Mouse (Mus musculus) myocyte (in vitro differentiated cells): Measurements from ENCODE around the gene Tmem107.

Experiments used
- CEBPB ChIP-seq: IDR thresholded peaks from 2 replicates; pipeline ENCODE4 v1.6.1; 2011; ENCODE audit warnings: mild to moderate bottlenecking, moderate library complexity; ENCODE audit not compliant: poor library complexity, insufficient read depth, severe bottlenecking
- E2F4 ChIP-seq: IDR thresholded peaks from one replicate; pipeline ENCODE4 v1.6.1; 2011; ENCODE audit warnings: mild to moderate bottlenecking, control low read depth, moderate library complexity; ENCODE audit not compliant: insufficient read depth
- MAX ChIP-seq: IDR thresholded peaks from one replicate; pipeline ENCODE4 v1.6.1; 2011; ENCODE audit warnings: low read depth, mild to moderate bottlenecking, control low read depth
- MYOD1 ChIP-seq, 3 experiments: IDR thresholded peaks; one replicate each; pipeline ENCODE4 v1.6.1; 2011; ENCODE audit warnings: control low read depth in 2 of 3, low read depth in 2 of 3, mild to moderate bottlenecking in 2 of 3, moderate library complexity in 1 of 3; ENCODE audit not compliant: insufficient read length in 2 of 3, control insufficient read depth in 1 of 3
- MYOG ChIP-seq, 3 experiments: IDR thresholded peaks; one replicate each; pipeline ENCODE4 v1.6.1; 2011; ENCODE audit warnings: control low read depth in 2 of 3, low read depth in 2 of 3, mild to moderate bottlenecking in 2 of 3; ENCODE audit not compliant: insufficient read length in 2 of 3, control insufficient read depth in 1 of 3, insufficient read depth in 1 of 3
- POLR2A ChIP-seq: IDR thresholded peaks from one replicate; pipeline ENCODE4 v1.6.1; 2011; ENCODE audit warnings: low read depth, mild to moderate bottlenecking, control low read depth, moderate library complexity; ENCODE audit not compliant: insufficient read length
- REST ChIP-seq: IDR thresholded peaks from one replicate; pipeline ENCODE4 v1.6.1; 2011; ENCODE audit warnings: mild to moderate bottlenecking, control low read depth, moderate library complexity; ENCODE audit not compliant: insufficient read depth, insufficient read length
- SRF ChIP-seq: IDR thresholded peaks from one replicate; pipeline ENCODE4 v1.6.1; 2011; ENCODE audit warnings: low read depth; ENCODE audit not compliant: control insufficient read depth, insufficient read length
- TCF12 ChIP-seq: IDR thresholded peaks from one replicate; pipeline ENCODE4 v1.6.1; 2011; ENCODE audit warnings: mild to moderate bottlenecking, control low read depth; ENCODE audit not compliant: poor library complexity, insufficient read depth, severe bottlenecking
- TCF3 ChIP-seq: IDR thresholded peaks from one replicate; pipeline ENCODE4 v1.6.1; 2011; ENCODE audit warnings: low read depth, control low read depth; ENCODE audit not compliant: insufficient read length
- USF1 ChIP-seq: IDR thresholded peaks from one replicate; pipeline ENCODE4 v1.6.1; 2011; ENCODE audit warnings: low read depth, mild to moderate bottlenecking, control low read depth, moderate library complexity

GRCm38 (mm10) chr11:69061255-69061912, 9.2 kb upstream of the Tmem107 start:
- TF ChIP-seq MYOG (IDR thresholded peaks at IDR 0.05; ENCODE audit: control insufficient read depth in 1 of 3, insufficient read depth in 1 of 3, insufficient read length in 2 of 3, low read depth in 2 of 3), result no peak
- no peak for TF ChIP-seq CEBPB
- TF ChIP-seq MAX, result no peak
- no peak for TF ChIP-seq USF1
- no peak for TF ChIP-seq POLR2A
- no peak for TF ChIP-seq SRF
- no peak for TF ChIP-seq TCF3
- no peak for TF ChIP-seq TCF12
- no peak for TF ChIP-seq MYOD1 (IDR thresholded peaks at IDR 0.05; ENCODE audit: control insufficient read depth in 1 of 3, insufficient read length in 2 of 3, low read depth in 2 of 3)
- no peak for TF ChIP-seq E2F4
- TF ChIP-seq REST, result no peak
